Mouse (Mus musculus) E14TG2a.4 (cell line): ENCODE results near the gene Zdhhc8.

ENCODE experiments used
- CTCF ChIP-seq: conservative IDR thresholded peaks from 2 replicates; pipeline ENCODE4 v1.5.1; 2014; ENCODE audit warnings: low read length
- POU5F1 ChIP-seq: IDR thresholded peaks from 2 replicates; pipeline ENCODE4 v1.6.1; 2014; ENCODE audit warnings: low read length, borderline replicate concordance

DNA sequence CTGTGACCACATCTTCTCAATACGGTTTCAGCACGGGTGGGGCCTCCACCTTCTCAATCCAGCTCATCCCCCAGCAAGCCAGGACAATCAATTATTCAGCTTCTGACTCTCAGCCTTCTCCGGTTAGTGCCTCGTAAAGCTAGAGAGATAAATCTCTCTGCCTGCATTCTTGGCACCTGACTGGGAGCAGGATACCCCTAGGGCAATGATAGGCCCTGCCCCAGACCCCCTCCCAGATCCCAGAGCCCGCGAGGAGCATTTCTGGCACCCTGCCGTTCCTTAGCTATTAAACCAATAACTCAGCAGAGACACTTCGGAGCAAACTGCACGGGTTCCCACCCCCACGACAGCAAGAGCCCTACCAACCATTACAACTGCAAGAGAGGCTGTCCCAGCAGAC lies 53.5 kb downstream of the Zdhhc8 start:
- TF ChIP-seq CTCF (no peak), POU5F1 (no peak)
